Mouse (Mus musculus): ENCODE data around the gene Mup13.
"Not testable (repeated sequence)": the region's sequence is repeated elsewhere in the genome, so short reads cannot be mapped to it uniquely, and the experiment has no call there.

Gene Mup13

DNA sequence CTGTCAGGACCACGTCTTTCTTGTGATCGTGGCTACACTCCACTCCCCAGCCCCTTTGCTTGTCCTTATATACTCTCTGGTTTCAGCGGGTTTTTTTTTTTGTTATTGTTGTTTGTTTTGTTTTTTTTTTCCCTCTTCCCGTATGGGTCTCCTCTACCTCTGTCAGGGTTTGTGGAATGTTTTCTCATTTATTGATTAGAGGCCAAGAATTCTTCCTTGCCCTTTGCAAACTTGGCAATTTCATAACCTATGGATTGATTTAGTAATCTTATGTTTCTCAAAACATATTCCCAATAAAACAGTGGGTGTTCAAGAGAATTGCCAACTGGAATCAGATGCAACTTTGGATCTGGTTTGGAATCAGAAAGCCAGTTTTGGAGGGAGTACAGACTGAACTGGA is at the start of gene Mup13:
Mup13 (minus strand) TSS at position 101 of the 400 bp plus-strand sequence.
- DNase-seq (ENCODE audit: low read depth, low spot score), result not testable (repeated sequence)

Measured in ES-CJ7 (cell line).